Mouse (Mus musculus) layer of hippocampus, adult 18-20 months (tissue): ENCODE data around the gene Fastk. TPM values are rescaled to one million over a fixed set of nuclear protein-coding genes. Genes with fewer than 3 reads are reported as not detected.

Experiments used
- DNase-seq, 2 experiments: peaks; one replicate each; pipeline ENCODE4 v3.0.0; 2022; ENCODE audit warnings: low spot score in 2 of 2
- long read RNA-seq: library from polyadenylated mRNA; stranded (forward); transcript quantifications from one replicate; pipeline ENCODE4 v2.0.0, GENCODE M21; 2021
- total RNA-seq, 2 experiments: library from RNA; stranded (reverse); gene quantifications; 2 replicates each; pipeline ENCODE4 v1.2.3; 2021

Fastk gene
- total RNA-seq, result 100 to 1,000 TPM; 109 to 115 TPM
- long read RNA-seq, transcript Fastk-201 (10 exons, 1,893 nt), result major isoform, 82 of 218 reads
- long read RNA-seq, transcript Fastk-213 (9 exons, 2,552 nt), result minor isoform, 17 of 218 reads
- long read RNA-seq, partial matches to known transcripts, result 16 of 218 reads
- long read RNA-seq, other reads (novel, unspliced or antisense), result 100 of 218 reads

DNA sequence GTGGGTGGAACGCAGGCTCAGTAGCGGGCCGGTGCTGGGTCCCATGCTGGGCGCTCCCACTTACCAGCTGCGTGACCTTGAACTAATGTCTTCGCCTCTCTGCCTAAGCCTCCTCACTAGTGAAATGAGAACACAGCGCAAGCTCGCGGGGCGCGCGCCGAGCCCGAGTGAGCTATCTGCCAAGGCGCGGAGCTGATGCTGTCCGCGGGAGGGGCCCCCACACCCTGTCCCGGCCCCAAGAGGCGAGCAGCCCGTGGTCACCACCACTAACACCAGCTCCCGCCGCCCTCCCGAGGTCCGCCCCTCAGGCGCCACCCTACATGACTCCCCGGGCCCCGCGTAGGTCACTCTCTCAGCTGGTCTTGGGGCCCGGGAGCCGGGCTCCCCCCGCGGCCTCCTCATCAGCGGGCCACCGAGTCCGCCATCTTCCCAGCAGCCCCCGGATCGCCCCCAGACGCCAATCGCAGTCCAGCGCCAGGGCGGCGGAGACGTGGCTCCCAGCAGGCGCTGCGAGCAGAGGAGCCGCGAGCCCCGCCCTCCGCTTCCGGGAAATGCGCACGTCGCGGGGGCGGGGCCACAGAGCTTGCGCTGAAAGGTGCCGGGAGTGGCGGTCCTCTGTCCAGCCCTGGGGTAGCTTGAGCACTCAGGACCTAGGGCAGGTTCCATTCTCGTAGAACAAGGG lies at the start of gene Fastk:
TSS of gene Fastk (minus strand) at position 542 of the 682 bp plus-strand sequence.
- DNase-seq, result peak; percentile 94 to 95

DNA sequence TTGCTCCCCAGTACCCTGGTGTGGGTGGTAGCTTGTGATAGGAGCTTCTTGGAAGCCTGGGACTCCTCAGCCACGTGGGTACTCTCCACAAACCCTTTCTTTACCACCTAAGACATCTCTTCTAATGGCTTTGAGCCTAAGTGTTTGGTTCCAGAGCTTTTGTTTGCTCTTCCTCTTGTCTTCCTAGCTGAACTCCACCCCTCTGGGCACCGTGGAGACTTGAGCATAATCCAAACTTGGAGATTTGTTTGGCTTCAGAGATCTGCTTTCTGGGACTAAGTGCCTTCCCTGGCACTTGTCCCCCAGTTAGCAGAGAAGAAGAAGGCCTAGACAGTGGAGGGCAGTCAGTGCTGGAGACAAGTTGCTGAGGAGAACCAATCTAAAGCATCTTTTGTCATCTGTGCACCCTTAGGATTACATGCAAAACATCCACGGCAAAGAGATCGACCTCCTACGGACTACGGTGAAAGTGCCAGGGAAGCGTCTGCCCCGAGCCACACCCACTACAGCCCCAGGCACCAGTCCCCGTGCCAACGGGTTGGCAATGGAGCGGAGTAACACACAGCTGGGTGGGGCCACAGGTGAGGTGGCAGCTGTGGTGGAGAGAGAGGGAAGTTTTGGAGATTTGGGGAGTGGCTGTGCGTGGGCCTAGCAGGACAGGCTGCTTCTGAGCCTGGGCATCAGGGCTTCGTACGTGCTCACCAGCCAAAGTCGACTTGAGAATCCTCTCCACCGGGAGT lies 47.6 kb upstream of the Fastk start:
- DNase-seq, result no peak

GRCm38 (mm10) chr5:24490413-24490920 lies 45.4 kb upstream of the Fastk start:
- DNase-seq, result no peak

DNA sequence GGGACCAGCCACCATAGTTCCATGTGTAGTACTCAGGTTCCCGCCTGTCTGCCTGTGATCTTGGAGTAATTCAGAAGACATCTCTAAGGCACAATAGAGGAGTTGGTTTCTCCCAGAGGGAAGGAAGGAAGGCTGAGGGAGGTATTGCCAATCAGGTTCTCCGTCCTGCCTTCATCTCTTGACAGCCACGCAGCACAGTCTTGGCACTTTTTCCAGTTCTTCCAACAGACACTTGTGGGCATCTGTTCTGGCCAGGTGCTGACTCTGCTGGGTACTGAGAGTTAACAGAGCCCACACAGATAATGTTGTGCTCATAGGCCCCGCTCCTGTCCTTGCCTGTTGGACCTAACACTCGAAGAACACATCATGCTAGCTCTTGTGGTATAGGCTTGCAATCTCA lies 41.7 kb upstream of the Fastk start:
- DNase-seq, result no peak

DNA sequence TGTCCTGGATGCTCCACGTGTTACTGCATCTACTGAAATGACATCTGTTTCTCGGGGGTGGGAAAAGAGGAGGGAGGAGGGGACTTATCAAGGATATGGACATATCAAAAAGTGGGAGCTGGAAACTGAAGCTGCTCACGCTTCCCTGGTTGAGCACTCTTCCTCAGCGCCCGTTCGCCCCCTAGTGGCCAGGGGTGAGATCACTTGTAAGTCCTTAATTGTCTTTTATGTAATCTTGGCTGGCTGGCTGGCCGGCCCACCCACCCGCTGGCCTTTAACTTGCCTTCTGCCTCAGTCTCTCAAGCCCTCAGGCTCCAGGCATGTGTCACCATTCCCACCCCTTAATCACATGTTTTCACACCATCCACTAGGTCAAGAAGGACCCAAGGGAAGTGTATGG lies 41.0 kb upstream of the Fastk start:
- peak; percentile 82 to 90 for DNase-seq

DNA sequence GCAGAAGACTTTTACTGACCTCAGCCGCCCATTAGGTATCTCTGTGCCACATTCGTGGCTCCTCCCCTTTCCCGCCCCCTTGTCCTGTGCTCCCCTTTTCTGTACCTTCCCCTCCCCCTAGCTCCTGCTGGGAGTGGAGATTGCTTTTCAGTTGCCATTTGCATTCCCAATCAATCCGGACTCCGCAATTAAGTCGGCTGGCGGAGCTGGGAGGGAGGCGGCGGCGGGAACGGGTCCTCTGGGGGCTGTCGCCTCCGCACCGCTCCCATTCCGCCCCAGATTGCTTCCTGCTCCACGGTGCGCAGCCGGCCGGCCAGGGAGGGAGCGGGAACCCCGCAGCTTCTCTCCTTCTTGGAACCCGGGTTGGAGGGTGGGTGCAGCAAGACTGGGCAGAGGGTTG lies 39.9 kb upstream of the Fastk start:
- DNase-seq, result peak; percentile 47

GRCm38 (mm10) chr5:24483326-24483725 lies 38.2 kb upstream of the Fastk start:
- peak in 1 of 2 experiments; percentile 64 for DNase-seq

DNA sequence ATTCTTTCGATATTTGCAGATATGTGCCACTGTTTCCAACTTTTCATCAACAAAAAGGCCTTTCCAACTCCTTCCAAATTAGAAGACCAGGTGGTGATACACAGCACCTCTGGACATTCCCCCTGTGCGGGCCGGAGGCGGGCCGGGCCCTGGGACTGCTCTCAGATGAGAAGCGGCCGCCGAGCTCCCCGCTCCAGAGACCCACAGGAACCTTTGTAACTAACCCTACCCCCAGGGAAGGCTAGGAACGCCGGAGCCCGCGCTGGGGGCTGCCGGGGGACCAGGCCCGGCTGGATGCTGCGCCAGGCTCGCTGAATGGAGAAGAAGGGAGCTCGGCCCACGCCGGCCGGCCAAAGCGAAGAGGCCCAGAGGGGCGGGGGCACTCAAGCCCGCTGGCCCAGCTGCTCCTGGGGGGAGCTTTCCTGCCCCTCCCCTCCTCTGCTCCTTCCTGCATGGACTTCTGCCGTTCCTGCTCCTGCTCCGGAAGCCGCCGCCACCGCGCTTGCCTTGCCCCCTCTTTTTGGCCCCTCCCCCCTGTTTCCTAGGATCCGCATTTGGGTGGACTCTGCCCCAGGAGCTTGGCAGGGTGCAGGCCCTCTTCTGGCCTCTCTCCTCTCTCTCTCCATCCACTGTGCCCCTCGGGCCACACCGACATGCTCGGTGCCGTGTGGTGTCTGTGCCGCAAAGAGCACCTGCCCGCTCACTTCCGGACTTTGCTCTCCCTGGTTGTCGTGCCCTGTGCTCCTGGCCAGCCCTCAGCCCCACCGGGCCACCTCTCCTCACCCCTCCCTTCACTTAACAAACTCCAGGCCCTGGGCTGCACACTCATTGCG lies 37.4 kb upstream of the Fastk start:
- DNase-seq, result no peak

DNA sequence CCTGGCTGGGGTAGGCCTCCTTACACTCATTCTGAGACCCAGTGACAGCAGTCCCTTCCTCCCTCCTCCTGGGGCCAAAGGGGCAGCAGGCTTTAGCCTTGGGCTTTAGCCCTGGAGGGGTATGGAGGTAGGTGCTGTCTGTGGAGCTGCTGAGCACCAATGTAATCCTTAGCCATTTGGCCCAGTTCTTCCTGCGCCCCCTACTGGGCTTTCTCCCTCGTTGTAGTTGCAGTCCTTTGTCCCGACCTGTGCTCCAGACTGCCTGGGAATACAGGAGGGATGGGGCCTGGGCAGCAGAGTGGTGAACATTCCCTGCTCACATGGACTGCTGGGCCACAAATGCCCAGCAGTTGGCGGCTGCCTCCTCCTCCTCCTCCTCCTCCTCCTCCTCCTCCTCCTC lies 36.6 kb upstream of the Fastk start:
- peak; percentile 54 to 80 for DNase-seq

GRCm38 (mm10) chr5:24477909-24478308 lies 32.8 kb upstream of the Fastk start:
- no peak for DNase-seq

DNA sequence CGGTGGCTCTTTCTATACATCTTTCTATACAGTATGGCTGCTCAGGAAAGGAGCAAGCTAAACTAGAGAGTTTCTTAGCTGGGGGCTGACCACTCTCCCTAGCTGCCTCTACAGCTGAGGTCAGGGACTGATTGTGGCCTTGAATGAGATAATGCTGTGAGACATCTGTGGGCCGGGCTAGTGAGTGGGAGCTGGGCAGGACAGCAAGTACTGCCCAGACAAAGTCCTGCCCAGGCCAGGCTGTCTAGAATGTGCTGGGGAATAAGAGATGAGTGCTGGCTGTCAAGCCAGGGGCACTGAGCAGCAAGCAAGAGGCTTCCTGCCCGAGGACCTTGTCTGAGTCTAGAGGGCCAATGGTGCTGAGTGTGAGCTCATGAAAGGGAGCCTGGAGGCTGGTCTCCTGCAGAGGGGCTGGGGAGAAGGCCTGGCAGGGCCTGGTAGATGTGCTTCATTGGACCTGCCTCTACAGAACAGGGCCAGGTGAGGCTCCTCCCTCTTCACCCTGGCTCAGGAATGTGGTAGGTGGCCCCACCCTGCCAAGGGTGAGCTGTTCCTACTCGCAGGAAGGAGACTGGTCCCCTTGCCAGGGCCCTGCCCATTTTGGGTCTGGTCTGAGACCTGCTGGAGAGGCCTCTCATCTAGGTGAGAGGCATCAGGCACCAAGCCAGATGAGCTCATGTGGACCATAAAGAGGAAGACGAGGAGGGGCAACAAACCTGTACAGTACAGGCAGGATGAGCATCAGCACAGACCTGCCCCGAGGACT lies 30.6 kb upstream of the Fastk start:
- no peak for DNase-seq

DNA sequence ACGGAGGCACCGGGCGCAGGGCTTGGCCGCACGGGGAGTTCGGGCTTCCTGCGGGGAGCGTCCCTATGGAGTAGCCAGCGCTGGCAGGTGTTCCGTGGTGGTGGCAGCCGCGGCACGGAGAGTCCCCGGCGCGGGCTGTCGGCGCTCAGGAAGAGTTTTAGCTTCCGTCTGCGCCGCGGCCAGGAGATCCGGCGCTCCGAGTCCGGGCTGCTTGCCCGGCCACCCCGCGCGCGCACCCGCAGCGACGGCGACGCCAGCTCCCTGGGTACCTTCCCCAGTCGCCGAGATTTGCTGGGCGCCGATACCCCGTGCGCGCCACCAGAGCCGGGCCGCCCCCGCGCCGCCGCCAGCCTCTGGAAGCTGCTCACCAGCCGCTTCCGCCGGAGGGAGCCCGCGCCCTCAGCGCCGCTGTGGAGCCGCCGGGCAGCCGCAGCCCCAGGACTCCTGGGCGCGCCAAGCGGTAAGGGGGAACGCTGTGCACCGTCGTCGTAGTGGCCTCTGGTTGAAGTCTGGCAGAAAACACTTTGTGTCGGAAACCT lies 29.7 kb upstream of the Fastk start:
- peak; percentile 72 to 74 for DNase-seq

DNA sequence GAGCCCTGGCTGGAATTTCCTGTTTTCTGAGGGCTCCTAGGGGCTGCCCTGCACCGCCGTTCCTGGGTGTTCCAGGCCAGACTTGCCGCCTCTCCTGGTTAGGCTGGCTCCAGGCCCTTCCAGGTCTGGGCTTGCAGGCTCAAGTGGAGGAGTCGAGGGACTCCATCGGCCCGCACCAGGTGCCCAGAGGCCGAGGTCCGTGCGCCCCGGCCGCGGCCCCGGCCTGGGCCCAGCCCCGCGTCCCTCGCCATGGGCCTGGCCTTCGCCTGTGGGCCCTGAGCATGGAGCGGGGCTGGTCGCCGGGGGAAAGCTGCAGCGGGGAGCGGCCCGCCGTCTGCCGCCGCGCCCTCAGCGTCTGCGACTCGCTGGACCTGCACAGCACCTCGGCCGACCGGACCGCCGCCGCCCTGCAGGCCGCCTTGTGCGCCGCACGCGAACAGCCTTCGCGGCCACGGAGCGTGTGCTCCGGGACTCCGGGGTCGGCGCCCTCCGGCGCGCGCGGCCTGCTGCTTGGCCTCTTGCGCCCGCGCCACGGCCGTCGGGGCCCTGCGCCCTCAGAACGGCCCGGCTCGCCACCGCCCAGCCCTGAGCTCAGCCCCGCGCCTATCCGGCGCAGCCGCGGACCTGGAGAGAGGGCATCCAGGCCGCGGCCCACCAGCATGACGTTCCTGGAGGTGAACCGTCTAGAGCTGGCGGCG lies 29.1 kb upstream of the Fastk start:
- no peak for DNase-seq

DNA sequence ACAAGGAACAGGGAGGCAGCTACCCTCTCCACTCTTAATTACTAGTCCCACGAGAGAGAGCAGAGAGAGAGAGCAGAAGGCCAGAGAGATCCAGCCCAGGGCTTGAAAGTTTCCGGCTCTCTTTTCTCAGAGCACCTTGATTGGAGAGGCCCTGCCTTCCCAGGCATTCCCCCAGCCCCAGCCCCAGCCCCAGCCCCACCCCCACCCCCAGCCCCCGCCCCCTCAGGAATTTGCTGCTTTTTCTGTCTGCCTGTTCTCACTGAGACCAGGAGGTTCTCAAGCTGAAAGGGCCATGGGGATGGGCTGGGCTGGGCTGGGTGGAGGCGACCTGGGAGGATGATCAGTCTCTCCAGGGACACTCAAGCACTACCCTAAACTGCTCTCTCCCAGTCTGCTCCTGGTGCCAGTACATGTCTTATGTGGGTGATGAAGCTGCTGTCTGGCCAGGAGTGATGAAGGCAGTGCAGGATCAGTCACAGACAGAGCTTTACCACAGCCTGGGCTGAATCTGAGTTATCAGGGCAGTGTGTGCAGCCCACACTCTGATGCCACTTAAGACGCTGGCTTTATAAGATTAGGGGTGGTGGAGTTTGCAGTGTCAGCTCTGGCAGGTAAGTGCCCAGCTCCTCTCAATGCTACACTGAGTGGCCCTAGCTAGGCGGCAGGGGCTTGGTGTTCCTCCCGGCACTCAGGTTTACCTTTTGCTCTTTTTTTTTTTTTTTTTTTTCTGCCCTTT lies 28.0 kb upstream of the Fastk start:
- DNase-seq, result no peak

GRCm38 (mm10) chr5:24470600-24470999 lies 25.5 kb upstream of the Fastk start:
- DNase-seq, result peak; percentile 48 to 84

- DNase-seq, result no peak
These were observed 21.7 kb upstream of the Fastk start for GRCm38 (mm10) chr5:24466762-24467161.

DNA sequence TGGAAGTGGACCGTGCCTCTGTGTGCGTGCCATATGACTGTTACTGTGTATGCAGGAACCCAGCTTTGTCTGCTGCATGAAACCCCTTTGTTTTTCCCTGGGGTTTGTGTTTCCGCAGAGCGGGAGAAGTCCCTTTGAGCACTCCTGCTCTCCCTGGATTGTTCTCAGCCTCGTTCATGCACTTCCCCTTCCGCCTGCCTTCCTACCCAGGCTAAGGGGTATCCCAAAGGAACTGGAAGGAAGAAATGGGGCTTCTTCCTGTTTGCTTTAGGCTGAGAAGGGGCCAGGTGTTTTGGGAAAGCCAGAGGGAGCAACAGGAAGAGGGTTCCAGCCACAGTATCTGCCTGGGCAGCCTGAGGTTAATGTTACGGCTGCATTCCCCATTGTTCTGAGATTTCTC lies 10.5 kb upstream of the Fastk start:
- DNase-seq, result no peak

DNA sequence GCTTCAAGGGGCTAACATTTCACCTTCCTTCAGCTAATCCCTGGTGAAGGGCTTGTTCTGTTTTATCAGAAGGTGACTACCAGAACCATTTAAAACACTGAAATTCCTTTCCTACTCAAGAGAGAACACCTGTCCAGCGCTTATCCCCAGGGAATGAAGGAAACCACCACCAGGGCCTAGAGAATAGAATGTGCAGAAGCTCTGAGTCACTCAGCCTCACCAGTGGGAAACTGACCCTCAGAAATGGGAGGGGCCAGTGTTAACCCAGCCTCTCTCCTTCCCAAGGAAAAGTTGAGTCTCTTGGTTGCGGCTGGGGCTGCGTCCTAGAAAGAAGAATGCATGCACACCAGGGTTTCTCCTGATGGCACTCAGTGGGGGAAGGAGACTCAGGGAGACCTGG lies 10.0 kb upstream of the Fastk start:
- DNase-seq, result no peak

DNA sequence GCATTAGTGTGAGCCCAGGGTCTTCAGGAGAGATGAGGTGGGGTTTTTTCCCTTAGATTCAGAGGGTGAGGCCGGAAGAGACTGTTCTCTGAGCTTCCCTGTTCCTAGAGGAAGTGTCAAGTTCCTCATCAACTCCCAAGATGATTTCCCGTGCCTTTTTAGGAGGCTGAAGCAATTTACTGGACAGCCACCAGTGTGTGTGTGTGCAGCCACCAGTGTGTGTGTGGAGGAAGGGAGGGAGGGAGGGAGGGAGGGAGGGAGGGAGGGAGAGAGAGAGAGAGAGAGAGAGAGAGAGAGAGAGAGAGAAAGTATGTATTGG lies 8.9 kb upstream of the Fastk start:
- no peak for DNase-seq
